Mouse (Mus musculus): ENCODE measurements around the gene Pde2a. TPM values are rescaled to one million over a fixed set of nuclear protein-coding genes. Genes with fewer than 3 reads are reported as not detected.

The Pde2a gene
- polyA plus RNA-seq, 1 experiment from 2014 or later = 5.9 TPM

DNA sequence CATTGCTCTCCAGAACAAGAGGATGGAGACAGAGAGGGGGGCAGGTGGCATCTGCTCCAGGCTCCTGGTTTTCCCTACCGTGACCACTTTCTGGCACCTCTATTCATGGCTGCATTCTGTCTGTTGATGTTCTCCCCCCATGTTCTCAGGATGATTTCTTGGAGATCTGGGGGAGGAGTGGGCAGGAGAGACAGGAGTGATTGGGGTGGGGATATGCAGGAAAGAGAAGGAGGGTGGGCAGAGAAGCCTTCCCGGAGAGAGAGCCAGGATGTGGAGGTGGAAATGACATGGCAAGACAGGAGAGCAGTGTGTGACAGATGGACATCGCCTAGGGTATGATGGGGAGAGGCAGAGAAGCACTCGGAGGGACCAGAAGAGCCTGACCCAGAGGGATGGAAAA is 55.0 kb downstream of the Pde2a start:
- Histone ChIP-seq H3K4me2 (no peak overlapping the region), H3K36me3 (ENCODE audit: control insufficient read depth, insufficient read depth, low read length) (no peaks in the 10 kb centered on the region), H3K27me3 (ENCODE audit: control insufficient read depth, insufficient read depth, low read length) (no peaks in the 10 kb centered on the region), H3K27ac (ENCODE audit: low read depth, low read length) (no peak overlapping the region), H3K9ac (ENCODE audit: low read depth, low read length) (no peak overlapping the region), H3K4me1 (ENCODE audit: control insufficient read depth, insufficient read depth, low read length) (peaks cover 14% of the 10 kb centered on the region), H3K4me3 (ENCODE audit: low read depth, low read length) (no peak overlapping the region), H3K9me3 (replicated peaks; ENCODE audit: control insufficient read depth, low read length) (no peaks in the 10 kb centered on the region)
- no peak for ATAC-seq (replicated peaks; ENCODE audit: insufficient number of reproducible peaks, low FRiP score, low TSS enrichment)
- 65% methylated on average over 4 of the region's 4 CpGs for WGBS (ENCODE audit: insufficient replicate concordance)

DNA sequence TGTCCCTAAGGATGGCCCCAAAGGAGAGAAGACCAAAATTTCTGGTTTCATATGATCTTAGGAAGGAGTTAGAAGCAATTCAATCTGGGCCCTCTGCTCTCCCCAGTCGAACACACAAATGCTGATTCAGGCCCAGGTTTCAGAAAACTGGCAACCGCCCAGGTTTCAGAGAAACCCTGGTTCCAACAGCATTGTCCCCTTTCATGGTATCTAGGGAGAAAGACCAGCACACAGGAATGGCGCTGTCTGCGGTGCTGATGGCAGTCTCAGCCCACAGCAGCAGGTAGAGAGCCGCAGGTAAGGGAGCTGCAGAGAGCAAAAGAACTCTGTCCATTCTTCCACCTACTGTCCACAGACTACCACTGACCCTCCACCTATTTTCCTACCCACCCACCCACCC is 55.7 kb downstream of the Pde2a start:
- no peaks in the 10 kb centered on the region for H3K9me3 ChIP-seq (replicated peaks; ENCODE audit: control insufficient read depth, low read length)
- H3K4me3 ChIP-seq (ENCODE audit: low read depth, low read length) = no peak overlapping the region
- no peak overlapping the region for H3K4me2 ChIP-seq
- WGBS (ENCODE audit: insufficient replicate concordance) = 45% methylated on average over 5 of the region's 5 CpGs
- no peak overlapping the region for H3K27ac ChIP-seq (ENCODE audit: low read depth, low read length)
- no peaks in the 10 kb centered on the region for H3K27me3 ChIP-seq (ENCODE audit: control insufficient read depth, insufficient read depth, low read length)
- H3K36me3 ChIP-seq (ENCODE audit: control insufficient read depth, insufficient read depth, low read length) = no peaks in the 10 kb centered on the region
- no peak for ATAC-seq (replicated peaks; ENCODE audit: insufficient number of reproducible peaks, low FRiP score, low TSS enrichment)
- no peak overlapping the region for H3K9ac ChIP-seq (ENCODE audit: low read depth, low read length)
- H3K4me1 ChIP-seq (ENCODE audit: control insufficient read depth, insufficient read depth, low read length) = peaks cover 12% of the 10 kb centered on the region

DNA sequence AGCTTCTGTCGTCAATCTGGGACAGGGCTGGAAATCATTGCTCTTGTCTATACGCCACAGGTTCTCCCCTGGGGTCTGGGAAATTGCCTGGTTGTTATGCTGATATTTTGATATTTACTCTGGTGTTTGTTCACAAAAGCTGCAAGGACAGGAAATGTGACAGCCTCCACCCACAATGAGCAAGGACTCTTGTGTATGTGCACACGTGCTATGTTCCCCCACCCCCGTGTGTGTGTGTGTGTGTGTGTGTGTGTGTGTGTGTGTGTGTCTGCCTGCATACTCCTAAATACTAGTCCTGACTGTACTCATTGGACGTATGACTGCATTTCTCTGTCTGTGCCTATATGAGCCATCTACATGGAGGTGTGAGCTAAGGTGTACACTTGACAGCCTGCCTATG is 56.6 kb downstream of the Pde2a start:
- no peak for ATAC-seq (replicated peaks; ENCODE audit: insufficient number of reproducible peaks, low FRiP score, low TSS enrichment)
- H3K4me2 ChIP-seq = no peak overlapping the region
- H3K27me3 ChIP-seq (ENCODE audit: control insufficient read depth, insufficient read depth, low read length) = no peaks in the 10 kb centered on the region

DNA sequence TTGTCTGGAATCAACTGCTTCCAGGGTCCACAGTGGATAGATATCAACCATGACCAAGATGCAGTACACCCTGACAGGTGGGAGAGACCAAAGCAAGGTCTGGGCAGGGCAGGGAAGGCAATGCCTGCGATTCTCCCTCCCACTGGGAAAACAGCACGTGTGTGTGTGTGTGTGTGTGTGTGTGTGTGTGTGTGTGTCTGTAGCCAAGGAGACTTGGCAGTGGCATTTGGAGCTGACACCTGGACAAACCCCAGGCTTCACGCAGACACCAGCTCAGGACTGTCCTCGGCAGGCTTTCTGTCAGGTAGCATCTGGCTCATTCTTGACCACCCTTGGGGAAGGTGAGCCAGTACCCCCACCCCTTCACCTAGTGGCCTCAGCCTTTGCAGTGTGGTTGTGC is 58.4 kb downstream of the Pde2a start:
- no peak overlapping the region for H3K9ac ChIP-seq (ENCODE audit: low read depth, low read length)
- H3K4me2 ChIP-seq = no peak overlapping the region
- ATAC-seq (replicated peaks; ENCODE audit: insufficient number of reproducible peaks, low FRiP score, low TSS enrichment) = no peak
- H3K9me3 ChIP-seq (replicated peaks; ENCODE audit: control insufficient read depth, low read length) = no peaks in the 10 kb centered on the region
- 0 out of 2 replicates have a peak, but pooled peaks cover 3% of the 10 kb centered on the region for H3K4me1 ChIP-seq (ENCODE audit: control insufficient read depth, insufficient read depth, low read length)
- H3K27me3 ChIP-seq (ENCODE audit: control insufficient read depth, insufficient read depth, low read length) = no peaks in the 10 kb centered on the region
- H3K27ac ChIP-seq (ENCODE audit: low read depth, low read length) = no peak overlapping the region
- no peak overlapping the region for H3K4me3 ChIP-seq (ENCODE audit: low read depth, low read length)
- no peaks in the 10 kb centered on the region for H3K36me3 ChIP-seq (ENCODE audit: control insufficient read depth, insufficient read depth, low read length)
- 66% methylated on average over 4 of the region's 4 CpGs for WGBS (ENCODE audit: insufficient replicate concordance)

More for the DNA sequence above, 56.6 kb downstream of the Pde2a start:
- no peak overlapping the region for H3K4me3 ChIP-seq (ENCODE audit: low read depth, low read length)
- H3K9me3 ChIP-seq (replicated peaks; ENCODE audit: control insufficient read depth, low read length) = no peaks in the 10 kb centered on the region
- H3K27ac ChIP-seq (ENCODE audit: low read depth, low read length) = no peak overlapping the region
- H3K9ac ChIP-seq (ENCODE audit: low read depth, low read length) = no peak overlapping the region
- WGBS (ENCODE audit: insufficient replicate concordance) = 65% methylated on average over 5 of the region's 5 CpGs
- H3K4me1 ChIP-seq (ENCODE audit: control insufficient read depth, insufficient read depth, low read length) = peaks cover 6% of the 10 kb centered on the region
- H3K36me3 ChIP-seq (ENCODE audit: control insufficient read depth, insufficient read depth, low read length) = no peaks in the 10 kb centered on the region

DNA sequence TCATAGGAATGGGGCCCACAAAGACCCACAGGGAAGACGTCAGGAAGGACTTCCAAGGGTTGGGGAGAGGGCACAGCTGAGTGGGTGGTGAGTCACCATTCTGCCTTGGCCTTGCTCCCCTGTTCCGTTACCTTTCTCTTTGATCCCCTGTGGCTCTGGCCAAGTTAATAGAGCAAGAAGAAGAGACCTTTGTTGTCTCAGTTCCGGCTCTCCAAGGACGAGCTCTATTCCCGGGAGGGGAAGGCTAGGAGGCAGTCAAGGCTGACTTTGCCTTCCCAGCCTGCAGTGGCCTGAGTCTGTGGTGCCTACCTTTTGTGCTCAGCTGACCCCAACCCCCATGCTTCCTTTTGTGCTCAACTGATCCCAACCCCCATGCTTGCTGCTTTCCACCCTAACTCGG is 59.2 kb downstream of the Pde2a start:
- H3K4me2 ChIP-seq = no peak overlapping the region
- no peaks in the 10 kb centered on the region for H3K36me3 ChIP-seq (ENCODE audit: control insufficient read depth, insufficient read depth, low read length)
- no peaks in the 10 kb centered on the region for H3K27me3 ChIP-seq (ENCODE audit: control insufficient read depth, insufficient read depth, low read length)
- H3K4me3 ChIP-seq (ENCODE audit: low read depth, low read length) = no peak overlapping the region
- no peak overlapping the region for H3K27ac ChIP-seq (ENCODE audit: low read depth, low read length)
- no peak overlapping the region for H3K9ac ChIP-seq (ENCODE audit: low read depth, low read length)
- no peak for ATAC-seq (replicated peaks; ENCODE audit: insufficient number of reproducible peaks, low FRiP score, low TSS enrichment)
- 0 out of 2 replicates have a peak, but pooled peaks cover 3% of the 10 kb centered on the region for H3K4me1 ChIP-seq (ENCODE audit: control insufficient read depth, insufficient read depth, low read length)
- H3K9me3 ChIP-seq (replicated peaks; ENCODE audit: control insufficient read depth, low read length) = no peaks in the 10 kb centered on the region
- WGBS (ENCODE audit: insufficient replicate concordance) = 67% methylated on average over 6 of the region's 6 CpGs

DNA sequence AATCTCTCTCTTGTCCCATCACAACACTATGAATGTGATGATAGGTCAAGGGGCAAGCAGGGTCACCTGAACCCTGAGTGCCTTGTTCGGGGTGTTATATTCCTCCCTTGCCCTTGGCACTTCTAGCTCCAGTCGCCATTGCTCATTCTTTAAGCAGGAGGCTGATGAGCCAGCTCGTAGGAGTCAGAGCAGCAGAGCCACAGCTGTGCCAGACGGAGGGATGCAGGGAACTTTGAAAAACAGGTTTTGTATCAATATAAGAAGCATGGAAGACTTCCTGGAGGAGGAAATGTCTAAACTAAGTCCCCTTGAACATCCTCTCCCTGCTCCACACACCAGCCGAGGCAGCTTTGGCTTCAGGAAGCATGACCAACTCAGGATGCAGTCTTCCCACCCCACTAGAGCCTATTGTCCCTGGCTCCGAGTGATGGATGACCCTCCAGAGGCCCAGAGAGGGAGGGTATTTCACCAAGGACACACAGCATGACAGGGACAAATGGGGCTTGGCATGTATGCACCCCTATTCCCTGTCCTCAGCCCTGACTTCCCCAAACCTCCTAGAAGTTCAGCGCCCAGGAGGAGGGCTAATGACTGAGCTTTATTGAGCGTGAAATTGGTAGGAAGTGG is 60.5 kb downstream of the Pde2a start:
- Histone ChIP-seq H3K4me2 (no peak overlapping the region), H3K9me3 (replicated peaks; ENCODE audit: control insufficient read depth, low read length) (no peaks in the 10 kb centered on the region), H3K4me3 (ENCODE audit: low read depth, low read length) (no peak overlapping the region), H3K9ac (ENCODE audit: low read depth, low read length) (no peak overlapping the region), H3K4me1 (ENCODE audit: control insufficient read depth, insufficient read depth, low read length) (0 out of 2 replicates have a peak, but pooled peaks cover 3% of the 10 kb centered on the region), H3K27me3 (ENCODE audit: control insufficient read depth, insufficient read depth, low read length) (no peaks in the 10 kb centered on the region), H3K27ac (ENCODE audit: low read depth, low read length) (no peak overlapping the region), H3K36me3 (ENCODE audit: control insufficient read depth, insufficient read depth, low read length) (no peaks in the 10 kb centered on the region)
- 58% methylated on average over 8 of the region's 8 CpGs for whole genome bisulfite sequencing (ENCODE audit: insufficient replicate concordance)
- no peak for ATAC-seq (replicated peaks; ENCODE audit: insufficient number of reproducible peaks, low FRiP score, low TSS enrichment)

DNA sequence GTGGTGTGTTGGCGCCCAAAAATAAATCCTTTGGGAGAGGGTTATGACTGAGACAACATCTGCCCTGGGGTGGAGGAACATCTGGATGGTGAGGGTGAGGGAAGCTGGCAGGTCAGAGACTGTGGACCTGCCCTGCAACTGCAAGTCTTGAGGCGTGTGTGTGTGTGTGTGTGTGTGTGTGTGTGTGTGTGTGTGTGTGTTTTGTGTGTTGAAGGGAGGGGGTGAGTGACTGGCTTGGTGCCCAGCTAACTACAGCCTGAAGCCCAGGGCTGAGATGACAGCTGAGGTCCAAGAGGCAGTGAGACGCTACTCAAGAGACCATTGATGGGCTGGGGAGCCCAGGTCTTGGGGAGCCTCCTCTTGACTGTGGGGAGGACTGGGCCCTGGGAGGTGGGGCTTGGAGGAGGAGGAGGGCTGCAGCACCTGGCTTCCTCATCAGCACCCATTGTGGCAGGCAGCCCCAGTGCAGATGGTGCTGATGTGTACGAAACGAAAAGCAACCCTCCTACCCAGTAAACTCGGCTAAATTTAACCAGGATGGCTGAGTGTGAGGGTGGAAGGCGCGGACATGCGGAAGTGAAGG is 61.1 kb downstream of the Pde2a start:
- 0 out of 2 replicates have a peak overlapping the region, but pooled peaks have one; percentile 5 for H3K4me2 ChIP-seq
- WGBS (ENCODE audit: insufficient replicate concordance) = 52% methylated on average over 9 of the region's 9 CpGs

DNA sequence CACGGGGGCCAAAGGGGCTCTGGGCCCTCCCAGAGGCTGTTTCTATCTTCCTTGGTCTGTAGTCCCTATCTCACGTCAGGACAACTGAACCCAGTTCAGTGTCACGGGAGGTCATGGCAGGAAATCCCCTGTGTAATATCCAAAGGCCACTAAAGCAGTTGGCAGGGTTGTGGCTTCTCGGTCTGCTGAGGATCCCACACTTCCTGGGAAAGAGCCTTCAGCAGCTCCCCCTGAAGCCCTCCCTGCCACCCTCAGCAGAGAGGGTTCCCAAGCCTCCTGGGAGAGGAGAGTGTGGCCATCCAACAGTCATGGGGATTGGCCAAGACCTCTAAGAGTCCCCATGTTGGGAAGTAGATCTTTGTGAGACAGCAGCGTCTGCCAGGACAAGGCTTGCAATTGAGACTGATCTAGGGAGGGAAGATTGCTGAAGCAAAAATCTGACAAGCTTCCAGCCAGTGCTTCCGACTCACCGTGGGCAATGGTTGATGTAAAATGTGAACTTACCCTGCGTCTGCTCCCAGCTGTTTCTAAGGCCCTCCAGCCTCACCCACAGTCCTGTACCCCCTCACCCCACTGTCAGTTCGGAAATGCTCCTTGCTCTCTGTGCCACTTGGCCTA is 62.1 kb downstream of the Pde2a start:
- no peak overlapping the region for H3K27ac ChIP-seq (ENCODE audit: low read depth, low read length)
- H3K4me3 ChIP-seq (ENCODE audit: low read depth, low read length) = no peak overlapping the region
- H3K36me3 ChIP-seq (ENCODE audit: control insufficient read depth, insufficient read depth, low read length) = no peaks in the 10 kb centered on the region
- H3K4me2 ChIP-seq = no peak overlapping the region
- H3K9ac ChIP-seq (ENCODE audit: low read depth, low read length) = no peak overlapping the region
- no peaks in the 10 kb centered on the region for H3K27me3 ChIP-seq (ENCODE audit: control insufficient read depth, insufficient read depth, low read length)
- WGBS (ENCODE audit: insufficient replicate concordance) = 60% methylated on average over 9 of the region's 9 CpGs
- no peak for ATAC-seq (replicated peaks; ENCODE audit: insufficient number of reproducible peaks, low FRiP score, low TSS enrichment)
- no peaks in the 10 kb centered on the region for H3K9me3 ChIP-seq (replicated peaks; ENCODE audit: control insufficient read depth, low read length)
- H3K4me1 ChIP-seq (ENCODE audit: control insufficient read depth, insufficient read depth, low read length) = 0 out of 2 replicates have a peak, but pooled peaks cover 3% of the 10 kb centered on the region

More for the DNA sequence above, 61.1 kb downstream of the Pde2a start:
- Histone ChIP-seq H3K36me3 (ENCODE audit: control insufficient read depth, insufficient read depth, low read length) (no peaks in the 10 kb centered on the region), H3K27me3 (ENCODE audit: control insufficient read depth, insufficient read depth, low read length) (no peaks in the 10 kb centered on the region), H3K9me3 (replicated peaks; ENCODE audit: control insufficient read depth, low read length) (no peaks in the 10 kb centered on the region), H3K4me1 (ENCODE audit: control insufficient read depth, insufficient read depth, low read length) (0 out of 2 replicates have a peak, but pooled peaks cover 3% of the 10 kb centered on the region), H3K27ac (ENCODE audit: low read depth, low read length) (no peak overlapping the region), H3K4me3 (ENCODE audit: low read depth, low read length) (no peak overlapping the region), H3K9ac (ENCODE audit: low read depth, low read length) (no peak overlapping the region)
- ATAC-seq (replicated peaks; ENCODE audit: insufficient number of reproducible peaks, low FRiP score, low TSS enrichment) = no peak

All from heart, embryonic 11.5 days (tissue).